Mouse (Mus musculus) embryonic fibroblast, embryonic 13.5 days (primary cell): ENCODE measurements around the gene Ptcd3. TPM values are rescaled to one million over a fixed set of nuclear protein-coding genes. Genes with fewer than 3 reads are reported as not detected.
"Not testable (repeated sequence)": the region's sequence is repeated elsewhere in the genome, so short reads cannot be mapped to it uniquely, and the experiment has no call there.

ENCODE experiments used
- H3K27ac ChIP-seq: 2 replicates; pipeline ENCODE4 v1.5.1; 2012; ENCODE audit warnings: low read length, control low read depth, inconsistent platforms; ENCODE audit not compliant: insufficient read depth
- H3K4me1 ChIP-seq: 2 replicates; pipeline ENCODE4 v1.6.1; 2011; ENCODE audit warnings: low read length; ENCODE audit not compliant: control insufficient read depth, insufficient read depth
- H3K4me3 ChIP-seq: 2 replicates; pipeline ENCODE4 v1.5.1; 2011; ENCODE audit warnings: mild to moderate bottlenecking, control low read depth, low read length; ENCODE audit not compliant: insufficient read depth
- CTCF ChIP-seq: IDR thresholded peaks from 2 replicates; pipeline ENCODE4 v1.5.1; 2011; ENCODE audit warnings: mild to moderate bottlenecking, control low read depth, low read length, moderate library complexity, borderline replicate concordance; ENCODE audit not compliant: insufficient read depth
- POLR2A ChIP-seq: IDR thresholded peaks from 2 replicates; pipeline ENCODE4 v1.6.1; 2011; ENCODE audit warnings: low read depth, mild to moderate bottlenecking, control low read depth, low read length, moderate library complexity
- polyA plus RNA-seq: library from polyadenylated mRNA; stranded (reverse); fragments of >200 nt; gene quantifications from 2 replicates; pipeline ENCODE4 v1.2.4, GENCODE M21; 2011; ENCODE audit warnings: low read depth; ENCODE audit not compliant: missing spikeins, insufficient read length

Gene Ptcd3
- polyA plus RNA-seq, 1 experiment = 111 TPM

DNA sequence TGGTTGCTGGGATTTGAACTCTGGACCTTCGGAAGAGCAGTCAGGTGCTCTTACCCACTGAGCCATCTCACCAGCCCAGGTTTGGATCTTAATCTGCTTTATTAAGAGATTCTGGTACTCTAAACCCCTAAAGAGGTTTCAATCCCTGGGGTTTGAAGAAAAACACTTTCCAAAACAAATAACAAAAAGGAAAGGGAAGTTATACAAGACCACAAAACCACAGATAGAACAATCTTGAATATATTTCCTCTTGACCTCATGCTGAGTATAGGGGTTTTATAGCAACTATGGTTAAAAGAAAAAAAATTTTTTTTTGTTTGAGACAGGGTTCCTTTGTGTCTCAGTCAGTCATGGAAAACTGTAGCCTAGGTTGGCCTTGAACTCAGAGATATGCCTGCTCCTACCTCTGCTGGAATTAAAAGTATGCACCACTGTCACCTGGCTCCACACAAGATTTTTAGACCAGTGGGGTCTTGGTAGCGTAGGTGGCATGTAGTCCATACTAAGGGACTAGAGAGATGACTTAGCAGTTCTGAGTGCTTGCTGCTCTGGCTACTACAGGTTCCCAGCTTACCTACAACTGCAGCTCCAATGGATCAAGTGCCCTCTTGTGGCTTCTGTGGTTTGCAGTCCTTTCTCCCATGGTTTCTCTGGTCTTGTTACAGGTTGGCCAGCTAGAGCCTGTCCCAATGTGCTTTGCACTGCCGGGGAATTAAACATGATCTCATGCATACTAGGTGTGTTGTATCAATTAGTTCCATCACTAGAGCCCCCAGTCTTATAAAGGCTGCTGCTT, 30.4 kb downstream of the Ptcd3 start:
- TF ChIP-seq CTCF (no peak), POLR2A (no peak)
- H3K27ac ChIP-seq = no peak overlapping the region
- no peaks in the 10 kb centered on the region for H3K4me1 ChIP-seq
- H3K4me3 ChIP-seq = no peak overlapping the region

DNA sequence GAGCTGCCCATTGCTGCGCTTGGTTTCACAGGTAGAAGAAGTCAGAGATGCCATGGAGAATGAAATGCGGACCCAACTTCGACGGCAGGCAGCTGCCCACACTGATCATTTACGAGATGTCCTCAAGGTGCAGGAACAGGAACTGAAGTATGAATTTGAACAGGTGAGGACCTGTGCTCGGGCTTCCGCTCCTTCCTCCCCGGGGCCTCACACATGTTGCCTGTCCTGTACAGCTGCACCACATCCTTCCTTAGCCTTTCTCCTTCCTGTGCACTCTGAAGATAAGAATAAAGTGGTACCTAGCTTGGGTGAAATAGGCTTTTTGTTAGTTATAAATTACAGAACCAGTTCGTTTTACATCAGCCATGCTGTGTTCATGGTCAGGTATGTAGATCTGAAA, 37.2 kb downstream of the Ptcd3 start:
- Histone ChIP-seq H3K4me3 (no peak overlapping the region), H3K27ac (no peak overlapping the region), H3K4me1 (no peaks in the 10 kb centered on the region)
- TF ChIP-seq CTCF = no peak
- TF ChIP-seq POLR2A = no peak

DNA sequence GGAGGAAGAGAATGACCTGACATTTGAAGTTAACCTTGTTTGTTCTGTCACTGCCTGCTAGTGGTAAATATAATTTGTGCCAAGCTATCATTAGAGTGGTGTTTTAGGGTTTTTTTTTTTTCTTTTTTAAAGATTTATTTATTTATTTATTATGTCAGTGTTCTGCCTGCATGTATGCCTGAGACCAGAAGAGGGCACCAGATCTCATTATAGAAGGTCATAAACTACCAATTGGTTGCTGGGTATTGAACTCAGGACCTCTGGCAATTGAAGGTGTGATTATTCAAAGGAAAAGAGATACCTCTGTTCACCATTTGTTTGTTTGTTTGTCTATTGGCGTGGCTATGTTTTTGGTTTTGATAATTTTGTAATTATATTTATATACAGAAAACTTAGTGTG, 39.7 kb downstream of the Ptcd3 start:
- no peak overlapping the region for H3K27ac ChIP-seq
- H3K4me3 ChIP-seq = no peak overlapping the region
- no peak for TF ChIP-seq CTCF
- TF ChIP-seq POLR2A = no peak
- H3K4me1 ChIP-seq = no peaks in the 10 kb centered on the region

DNA sequence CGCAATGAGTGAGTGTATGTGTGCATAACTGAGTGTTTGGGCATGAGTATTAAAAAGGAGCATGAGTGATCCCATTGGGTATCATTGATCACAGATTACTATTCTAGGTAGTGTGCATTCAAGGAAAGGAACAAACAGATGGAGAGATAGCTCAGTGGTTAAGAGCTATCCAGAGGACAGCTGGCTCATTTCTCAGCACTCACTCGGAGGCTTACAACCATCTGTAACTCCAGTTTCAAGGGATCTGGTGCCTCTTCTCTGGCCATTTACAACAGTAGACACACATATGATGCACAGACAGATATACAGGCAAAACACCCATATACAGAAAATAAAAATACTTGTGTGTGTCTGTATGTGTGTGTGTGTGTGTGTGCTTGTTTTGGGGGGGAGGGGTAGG, 40.8 kb downstream of the Ptcd3 start:
- Histone ChIP-seq H3K4me1 (no peaks in the 10 kb centered on the region), H3K4me3 (no peak overlapping the region), H3K27ac (no peak overlapping the region)
- TF ChIP-seq POLR2A = no peak
- no peak for TF ChIP-seq CTCF

DNA sequence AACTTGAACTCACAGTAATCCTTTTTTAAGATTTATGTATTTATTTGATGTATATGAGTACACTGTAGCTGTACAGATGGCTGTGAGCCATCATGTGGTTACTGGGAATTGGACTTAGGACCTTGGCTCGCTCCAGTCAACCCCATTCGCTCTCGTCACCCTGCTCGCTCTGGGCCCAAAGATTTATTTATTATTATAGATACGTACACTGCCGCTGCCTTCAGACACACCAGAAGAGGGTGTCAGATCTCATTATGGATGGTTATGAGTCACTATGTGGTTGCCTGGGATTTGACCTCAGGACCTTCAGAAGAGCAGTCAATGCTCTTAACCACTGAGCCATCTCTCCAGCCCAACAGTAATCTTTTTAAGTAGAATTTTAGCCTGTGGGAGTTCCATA, 61.6 kb downstream of the Ptcd3 start:
- H3K27ac ChIP-seq, H3K4me1 ChIP-seq, H3K4me3 ChIP-seq: not testable (repeated sequence)

DNA sequence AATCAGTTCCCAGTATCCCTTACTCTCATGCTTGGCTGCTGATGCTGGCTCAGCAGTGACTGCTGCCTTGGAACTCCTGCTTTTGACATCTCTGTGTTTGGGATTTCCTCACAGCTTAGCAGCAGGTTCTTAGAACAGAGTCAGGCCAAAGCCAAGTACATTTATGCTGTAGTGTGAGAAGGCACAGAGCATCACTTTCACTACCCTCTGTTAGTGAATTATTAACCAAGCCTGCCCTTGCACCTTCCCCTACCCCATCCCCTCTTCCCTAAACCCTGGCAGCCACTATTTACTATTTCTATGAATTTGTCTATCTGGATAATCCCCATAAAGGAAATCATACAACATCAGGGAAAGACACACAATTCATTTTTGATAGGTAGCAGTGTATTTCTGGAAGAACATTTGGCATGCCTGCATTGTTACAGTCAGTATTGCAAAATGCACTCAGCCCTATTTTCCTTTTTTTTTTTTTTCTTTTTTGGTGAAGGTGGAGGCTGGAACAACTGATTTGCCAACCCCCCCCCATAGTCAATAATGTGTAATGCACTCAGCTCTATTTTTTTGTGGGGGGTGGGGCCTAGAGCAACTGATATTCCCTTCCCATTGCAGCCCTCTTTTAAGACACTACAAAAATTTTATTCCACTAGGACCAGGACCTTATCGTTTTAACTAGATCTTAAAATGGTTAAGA, 67.8 kb downstream of the Ptcd3 start:
- H3K27ac ChIP-seq = no peak overlapping the region
- no peak overlapping the region for H3K4me3 ChIP-seq
- H3K4me1 ChIP-seq = no peaks in the 10 kb centered on the region; the same call in 1 of the 2 replicates
- no peak for TF ChIP-seq POLR2A
- no peak for TF ChIP-seq CTCF

DNA sequence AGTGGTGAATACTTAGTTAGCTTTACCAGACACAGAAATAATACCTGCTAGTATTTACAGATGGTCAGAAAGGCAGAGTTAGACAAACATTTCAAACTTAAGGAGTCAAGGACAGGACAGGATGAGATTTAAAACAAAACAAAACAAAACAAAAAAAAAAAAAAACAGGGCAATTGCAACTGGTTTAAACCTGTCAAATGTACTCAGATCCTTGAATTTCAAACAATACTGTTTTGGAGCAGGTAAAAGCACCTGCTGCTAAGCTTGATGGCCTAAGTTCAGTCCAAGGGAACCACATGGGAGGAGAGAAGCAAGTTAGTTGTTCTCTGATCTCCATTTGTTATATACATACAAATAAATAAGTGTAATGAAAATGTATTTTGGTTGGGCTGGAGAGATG, 68.7 kb downstream of the Ptcd3 start:
- no peak for TF ChIP-seq CTCF
- TF ChIP-seq POLR2A = no peak
- H3K27ac ChIP-seq = no peak overlapping the region
- H3K4me1 ChIP-seq = no peaks in the 10 kb centered on the region; the same call in 1 of the 2 replicates
- H3K4me3 ChIP-seq = no peak overlapping the region

DNA sequence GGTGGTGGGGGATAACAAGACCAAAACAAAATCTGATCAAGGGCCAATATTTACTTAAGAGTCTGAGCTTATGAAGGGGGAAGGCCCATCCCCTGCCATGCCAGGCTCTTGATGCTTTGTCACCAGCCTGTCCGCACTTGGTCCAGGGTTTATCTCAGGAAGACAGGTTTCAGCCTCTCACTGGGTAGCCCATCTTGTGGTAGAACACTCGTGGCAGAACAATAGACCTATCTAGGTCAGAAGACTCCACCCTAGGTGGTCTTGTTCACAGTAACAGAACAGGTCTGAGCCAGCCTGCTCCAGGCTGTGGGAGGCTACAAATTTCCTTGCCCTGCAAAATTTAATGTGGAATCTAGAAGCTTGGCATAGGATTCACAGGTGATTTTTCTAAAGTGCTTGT, 71.7 kb downstream of the Ptcd3 start:
- no peak overlapping the region for H3K4me3 ChIP-seq
- no peak overlapping the region for H3K27ac ChIP-seq
- TF ChIP-seq POLR2A (no peak), CTCF (no peak)
- peaks cover 2% of the 10 kb centered on the region; the same call in 1 of the 2 replicates for H3K4me1 ChIP-seq

DNA sequence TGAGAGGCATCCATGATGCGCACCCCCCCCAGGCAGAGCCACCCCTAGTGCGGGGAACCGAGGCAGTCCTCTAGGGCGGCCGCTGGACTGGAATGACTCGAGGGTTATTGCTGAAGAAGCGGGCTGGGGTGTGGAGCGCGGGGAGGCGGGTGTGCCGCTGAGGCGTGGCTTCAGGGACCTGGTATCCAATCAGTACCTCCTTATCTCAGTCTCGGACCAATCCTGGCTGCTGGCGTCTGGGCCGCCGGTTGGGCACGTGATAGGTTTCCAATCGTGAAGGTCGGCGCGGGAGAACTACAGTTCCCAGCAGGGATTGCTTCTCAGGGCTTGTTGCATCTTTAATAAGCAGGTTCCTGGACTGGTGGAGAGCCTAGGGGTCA, 77.0 kb downstream of the Ptcd3 start:
- Histone ChIP-seq H3K4me3 (peak overlapping the region; percentile 89), H3K4me1 (peaks cover 2% of the 10 kb centered on the region; the same call in 1 of the 2 replicates), H3K27ac (peak overlapping the region; percentile 91)
- TF ChIP-seq POLR2A (no peak; the same call in 1 of the 2 replicates), CTCF (no peak)
